Mouse (Mus musculus): ENCODE measurements around the gene Nfix. TPM values are rescaled to one million over a fixed set of nuclear protein-coding genes. Genes with fewer than 3 reads are reported as not detected.

The Nfix gene
- 64.0 and 67.4 TPM in 2 replicates for polyA plus RNA-seq (2014; fragmentation: Nextera tagmentation; extraction: Ambion mirVana)

- Histone ChIP-seq H3K27me3 (replicated peaks; ENCODE audit: control insufficient read depth, insufficient read depth, low read length) (peaks cover 18% of the 10 kb centered on the region), H3K9me3 (ENCODE audit: control insufficient read depth, low read length) (no peaks in the 10 kb centered on the region), H3K4me2 (ENCODE audit: low read depth, low read length) (peak within 1 kb of the TSS; percentile 89), H3K27ac (replicated peaks; ENCODE audit: low read depth, low read length) (peak within 1 kb of the TSS; percentile 96), H3K4me3 (ENCODE audit: low read depth, low read length) (peak within 1 kb of the TSS; percentile 71), H3K9ac (ENCODE audit: low read depth, low read length) (peak within 1 kb of the TSS; percentile 95), H3K4me1 (ENCODE audit: control insufficient read depth, insufficient read depth, low read length) (peaks cover 25% of the 10 kb centered on the region), H3K36me3 (ENCODE audit: control insufficient read depth, insufficient read depth, low read length) (peaks cover 18% of the 10 kb centered on the region; the same call in 1 of the 2 replicates)
- DNase-seq (ENCODE audit: low spot score) (peak; percentile 76), ATAC-seq (ENCODE audit: low read depth) (peak; percentile 62)
- 2% methylated on average over 25 of the region's 125 CpGs for WGBS
Observed at GRCm38 (mm10) chr8:84799999-84800831, at the start of gene Nfix. Gene Nfix (minus strand): TSS chr8:84800344.

- peak overlapping the region; percentile 71 for H3K4me3 ChIP-seq (ENCODE audit: low read depth, low read length)
- H3K9me3 ChIP-seq (ENCODE audit: control insufficient read depth, low read length), result no peaks in the 10 kb centered on the region
- WGBS, result 43% methylated on average over 6 of the region's 6 CpGs
- H3K27ac ChIP-seq (replicated peaks; ENCODE audit: low read depth, low read length), result peak overlapping the region; percentile 74
- peak overlapping the region; percentile 58 for H3K4me2 ChIP-seq (ENCODE audit: low read depth, low read length)
- no peak for DNase-seq (ENCODE audit: low spot score)
- peaks cover 31% of the 10 kb centered on the region for H3K36me3 ChIP-seq (ENCODE audit: control insufficient read depth, insufficient read depth, low read length)
- no peak for ATAC-seq (ENCODE audit: low read depth)
- H3K4me1 ChIP-seq (ENCODE audit: control insufficient read depth, insufficient read depth, low read length), result peaks cover 15% of the 10 kb centered on the region; the same call in 1 of the 2 replicates
- no peaks in the 10 kb centered on the region for H3K27me3 ChIP-seq (replicated peaks; ENCODE audit: control insufficient read depth, insufficient read depth, low read length)
- peak overlapping the region; percentile 73 for H3K9ac ChIP-seq (ENCODE audit: low read depth, low read length)
Observed at GRCm38 (mm10) chr8:84847684-84848435, 47.7 kb upstream of the Nfix start.

- under 1% methylated on average over 43 of the region's 55 CpGs for WGBS
- Histone ChIP-seq H3K4me2 (ENCODE audit: low read depth, low read length) (peak within 1 kb of the TSS; percentile 77), H3K27me3 (replicated peaks; ENCODE audit: control insufficient read depth, insufficient read depth, low read length) (no peaks in the 10 kb centered on the region), H3K4me3 (ENCODE audit: low read depth, low read length) (peak within 1 kb of the TSS; percentile 71), H3K36me3 (ENCODE audit: control insufficient read depth, insufficient read depth, low read length) (peaks cover 40% of the 10 kb centered on the region), H3K4me1 (ENCODE audit: control insufficient read depth, insufficient read depth, low read length) (peaks cover 15% of the 10 kb centered on the region; the same call in 1 of the 2 replicates), H3K27ac (replicated peaks; ENCODE audit: low read depth, low read length) (peak within 1 kb of the TSS; percentile 77), H3K9me3 (ENCODE audit: control insufficient read depth, low read length) (no peaks in the 10 kb centered on the region), H3K9ac (ENCODE audit: low read depth, low read length) (peak within 1 kb of the TSS; percentile 88)
- ATAC-seq (ENCODE audit: low read depth) (peak; percentile 99), DNase-seq (ENCODE audit: low spot score) (peak; percentile 100)
Observed at GRCm38 (mm10) chr8:84846722-84847572, 46.8 kb upstream of the Nfix start, which contains the start of gene Calr. Gene Calr (minus strand): TSS chr8:84846934.

- Histone ChIP-seq H3K9ac (ENCODE audit: low read depth, low read length) (peak overlapping the region; percentile 88), H3K4me1 (ENCODE audit: control insufficient read depth, insufficient read depth, low read length) (peaks cover 15% of the 10 kb centered on the region; the same call in 1 of the 2 replicates), H3K4me3 (ENCODE audit: low read depth, low read length) (peak overlapping the region; percentile 71), H3K9me3 (ENCODE audit: control insufficient read depth, low read length) (no peaks in the 10 kb centered on the region), H3K27me3 (replicated peaks; ENCODE audit: control insufficient read depth, insufficient read depth, low read length) (no peaks in the 10 kb centered on the region), H3K36me3 (ENCODE audit: control insufficient read depth, insufficient read depth, low read length) (peaks cover 48% of the 10 kb centered on the region), H3K4me2 (ENCODE audit: low read depth, low read length) (peak overlapping the region; percentile 77), H3K27ac (replicated peaks; ENCODE audit: low read depth, low read length) (peak overlapping the region; percentile 77)
- peak; percentile 36 for DNase-seq (ENCODE audit: low spot score)
- ATAC-seq (ENCODE audit: low read depth), result no peak; the same call in 1 of the 2 replicates
- WGBS, result under 1% methylated on average over 30 of the region's 30 CpGs
Observed at GRCm38 (mm10) chr8:84846094-84846721, 46.1 kb upstream of the Nfix start.

GRCm38 (mm10) chr8:84845355-84846093 lies 45.4 kb upstream of the Nfix start:
- peak; percentile 56 for DNase-seq (ENCODE audit: low spot score)
- Histone ChIP-seq H3K4me2 (ENCODE audit: low read depth, low read length) (peak overlapping the region; percentile 77), H3K9me3 (ENCODE audit: control insufficient read depth, low read length) (no peaks in the 10 kb centered on the region), H3K27ac (replicated peaks; ENCODE audit: low read depth, low read length) (peak overlapping the region; percentile 77; the same call in 1 of the 2 replicates), H3K36me3 (ENCODE audit: control insufficient read depth, insufficient read depth, low read length) (peaks cover 50% of the 10 kb centered on the region), H3K4me3 (ENCODE audit: low read depth, low read length) (peak overlapping the region; percentile 71), H3K4me1 (ENCODE audit: control insufficient read depth, insufficient read depth, low read length) (peaks cover 15% of the 10 kb centered on the region; the same call in 1 of the 2 replicates), H3K27me3 (replicated peaks; ENCODE audit: control insufficient read depth, insufficient read depth, low read length) (no peaks in the 10 kb centered on the region), H3K9ac (ENCODE audit: low read depth, low read length) (peak overlapping the region; percentile 88)
- no peak for ATAC-seq (ENCODE audit: low read depth)
- WGBS, result 11% methylated on average over 12 of the region's 12 CpGs

- H3K27ac ChIP-seq (replicated peaks; ENCODE audit: low read depth, low read length), result peak overlapping the region; percentile 8; the same call in 1 of the 2 replicates
- ATAC-seq (ENCODE audit: low read depth) (no peak), DNase-seq (ENCODE audit: low spot score) (no peak)
- H3K4me1 ChIP-seq (ENCODE audit: control insufficient read depth, insufficient read depth, low read length), result peaks cover 15% of the 10 kb centered on the region; the same call in 1 of the 2 replicates
- no peaks in the 10 kb centered on the region for H3K9me3 ChIP-seq (ENCODE audit: control insufficient read depth, low read length)
- WGBS, result 81% methylated on average over 9 of the region's 9 CpGs
- H3K36me3 ChIP-seq (ENCODE audit: control insufficient read depth, insufficient read depth, low read length), result peaks cover 50% of the 10 kb centered on the region
- no peaks in the 10 kb centered on the region for H3K27me3 ChIP-seq (replicated peaks; ENCODE audit: control insufficient read depth, insufficient read depth, low read length)
- peak overlapping the region; percentile 88 for H3K9ac ChIP-seq (ENCODE audit: low read depth, low read length)
- peak overlapping the region; percentile 77 for H3K4me2 ChIP-seq (ENCODE audit: low read depth, low read length)
- peak overlapping the region; percentile 71 for H3K4me3 ChIP-seq (ENCODE audit: low read depth, low read length)
Observed at GRCm38 (mm10) chr8:84844397-84845070, 44.4 kb upstream of the Nfix start.

- DNase-seq (ENCODE audit: low spot score), result no peak
- peaks cover 27% of the 10 kb centered on the region; the same call in 1 of the 2 replicates for H3K4me1 ChIP-seq (ENCODE audit: control insufficient read depth, insufficient read depth, low read length)
- H3K27ac ChIP-seq (replicated peaks; ENCODE audit: low read depth, low read length), result no peak overlapping the region
- no peaks in the 10 kb centered on the region for H3K27me3 ChIP-seq (replicated peaks; ENCODE audit: control insufficient read depth, insufficient read depth, low read length)
- H3K9ac ChIP-seq (ENCODE audit: low read depth, low read length), result no peak overlapping the region
- no peak for ATAC-seq (ENCODE audit: low read depth)
- no peak overlapping the region for H3K4me2 ChIP-seq (ENCODE audit: low read depth, low read length)
- no peak overlapping the region for H3K4me3 ChIP-seq (ENCODE audit: low read depth, low read length)
- no peaks in the 10 kb centered on the region for H3K9me3 ChIP-seq (ENCODE audit: control insufficient read depth, low read length)
- 73% methylated on average over 1 of the region's 1 CpGs for WGBS
- peaks cover 81% of the 10 kb centered on the region for H3K36me3 ChIP-seq (ENCODE audit: control insufficient read depth, insufficient read depth, low read length)
Observed at GRCm38 (mm10) chr8:84841514-84841913, 41.4 kb upstream of the Nfix start.

All from embryonic facial prominence, embryonic 14.5 days (tissue).